Mouse (Mus musculus): Measurements from ENCODE around the gene Wdr82. TPM values are rescaled to one million over a fixed set of nuclear protein-coding genes. Genes with fewer than 3 reads are reported as not detected.
"Not testable (repeated sequence)": the region's sequence is repeated elsewhere in the genome, so short reads cannot be mapped to it uniquely, and the experiment has no call there.

The Wdr82 gene
- polyA plus RNA-seq, 1 experiment = 95.8 TPM

DNA sequence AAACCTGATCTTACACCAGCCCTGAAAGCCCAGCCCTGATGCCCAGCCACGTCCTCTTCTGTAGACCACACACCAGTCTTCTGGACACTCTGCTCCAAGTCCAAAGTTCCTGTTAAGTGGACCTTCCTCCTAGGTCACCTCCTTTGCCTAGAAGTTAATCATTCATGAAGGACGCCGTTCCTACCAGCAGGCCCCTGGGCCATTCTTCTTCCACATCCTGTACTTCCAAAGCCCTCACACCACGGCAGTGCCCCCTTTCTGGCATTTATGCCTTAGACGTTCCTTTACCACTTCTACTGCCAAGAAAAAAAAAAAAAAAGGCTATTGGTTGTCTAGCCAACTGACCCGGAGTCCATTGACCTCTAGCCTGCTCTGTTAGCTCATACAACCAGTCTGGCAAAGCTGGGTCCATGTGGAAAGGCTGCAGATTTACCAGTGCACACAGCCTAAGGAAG, 12.7 kb upstream of the Wdr82 start, which contains the start of gene Glyctk:
TSS of gene Glyctk (minus strand) at position 102 of the 455 bp plus-strand sequence.
- H3K4me1 ChIP-seq (replicated peaks; ENCODE audit: control insufficient read depth, insufficient read depth, low read length) = no peaks in the 10 kb centered on the region
- DNase-seq = no peak
- H3K36me3 ChIP-seq (ENCODE audit: control insufficient read depth, insufficient read depth, low read length) = no peaks in the 10 kb centered on the region
- 91% methylated on average over 6 of the region's 6 CpGs for WGBS
- H3K27me3 ChIP-seq (ENCODE audit: control insufficient read depth, insufficient read depth, low read length) = no peaks in the 10 kb centered on the region
- TF ChIP-seq CTCF (IDR thresholded peaks at IDR 0.05; ENCODE audit: borderline replicate concordance, control insufficient read depth, extremely low read depth, insufficient read depth, low read length, poor library complexity) (no peak), POLR2A (IDR thresholded peaks at IDR 0.05; ENCODE audit: control insufficient read depth, extremely low read depth, insufficient read depth, low read length, poor library complexity) (no peak)
- no peak within 1 kb of the TSS for H3K27ac ChIP-seq (ENCODE audit: control insufficient read depth, insufficient read depth, low read length)
- H3K4me3 ChIP-seq (ENCODE audit: control insufficient read depth, insufficient read depth, low read length) = no peak within 1 kb of the TSS

DNA sequence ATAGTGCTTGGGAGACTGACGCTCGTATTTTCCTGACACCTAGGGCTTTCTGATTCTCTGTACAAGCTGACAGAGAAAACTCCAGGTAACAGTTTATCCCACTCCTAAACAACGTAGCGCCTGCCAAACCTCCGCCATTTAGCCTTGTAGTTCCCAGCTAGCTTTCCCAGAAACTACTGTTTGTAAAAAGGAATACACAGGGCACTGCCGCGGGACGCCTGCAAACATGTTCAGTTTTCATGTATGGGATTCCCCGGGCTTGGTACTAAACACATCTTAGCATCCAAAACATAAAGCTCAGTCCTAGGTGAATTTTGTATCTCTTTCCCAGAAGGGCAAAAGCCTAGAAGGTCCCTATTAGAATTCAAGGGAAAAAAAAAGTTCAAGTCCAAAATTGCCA, 11.5 kb upstream of the Wdr82 start:
- H3K27ac ChIP-seq (ENCODE audit: control insufficient read depth, insufficient read depth, low read length) = no peak overlapping the region
- H3K4me3 ChIP-seq (ENCODE audit: control insufficient read depth, insufficient read depth, low read length) = no peak overlapping the region
- no peaks in the 10 kb centered on the region for H3K4me1 ChIP-seq (replicated peaks; ENCODE audit: control insufficient read depth, insufficient read depth, low read length)
- 91% methylated on average over 9 of the region's 9 CpGs for WGBS
- no peak for DNase-seq
- TF ChIP-seq POLR2A (IDR thresholded peaks at IDR 0.05; ENCODE audit: control insufficient read depth, extremely low read depth, insufficient read depth, low read length, poor library complexity) (no peak), CTCF (IDR thresholded peaks at IDR 0.05; ENCODE audit: borderline replicate concordance, control insufficient read depth, extremely low read depth, insufficient read depth, low read length, poor library complexity) (no peak)
- H3K36me3 ChIP-seq (ENCODE audit: control insufficient read depth, insufficient read depth, low read length) = no peaks in the 10 kb centered on the region
- H3K27me3 ChIP-seq (ENCODE audit: control insufficient read depth, insufficient read depth, low read length) = no peaks in the 10 kb centered on the region

DNA sequence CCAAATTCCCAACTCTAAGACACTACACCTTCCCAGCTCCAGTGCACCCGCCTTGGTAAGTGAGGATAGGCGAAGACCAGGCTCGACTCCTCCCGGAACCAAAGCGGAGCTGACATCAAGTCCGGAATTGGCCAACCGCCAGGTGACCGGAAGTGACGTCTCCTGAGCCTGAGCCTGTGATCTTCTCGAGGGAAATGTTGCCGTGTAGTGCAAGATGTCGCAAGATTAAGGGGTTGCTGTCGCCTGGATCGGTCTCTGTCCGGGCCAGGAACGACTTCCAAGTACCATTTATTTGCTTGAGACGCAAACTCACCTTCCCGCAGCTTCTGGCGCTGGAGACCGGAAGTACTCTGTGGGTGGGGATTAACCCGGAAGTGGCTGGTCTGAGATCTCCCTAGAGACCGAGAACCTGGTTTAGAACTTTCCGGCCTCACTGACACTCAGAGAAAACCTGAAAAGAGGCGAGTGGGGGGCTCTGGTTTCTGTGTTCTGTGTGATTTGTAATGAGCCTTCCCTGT, 10.9 kb upstream of the Wdr82 start:
- Histone ChIP-seq H3K27me3 (ENCODE audit: control insufficient read depth, insufficient read depth, low read length) (no peaks in the 10 kb centered on the region), H3K4me3 (ENCODE audit: control insufficient read depth, insufficient read depth, low read length) (peak overlapping the region; percentile 98), H3K4me1 (replicated peaks; ENCODE audit: control insufficient read depth, insufficient read depth, low read length) (no peaks in the 10 kb centered on the region), H3K36me3 (ENCODE audit: control insufficient read depth, insufficient read depth, low read length) (no peaks in the 10 kb centered on the region), H3K27ac (ENCODE audit: control insufficient read depth, insufficient read depth, low read length) (peak overlapping the region; percentile 90)
- 4% methylated on average over 24 of the region's 24 CpGs for WGBS
- peak; percentile 73 for DNase-seq
- TF ChIP-seq POLR2A (IDR thresholded peaks at IDR 0.05; ENCODE audit: control insufficient read depth, extremely low read depth, insufficient read depth, low read length, poor library complexity) (0 out of 2 replicates have a peak, but pooled peaks have one; percentile 35), CTCF (IDR thresholded peaks at IDR 0.05; ENCODE audit: borderline replicate concordance, control insufficient read depth, extremely low read depth, insufficient read depth, low read length, poor library complexity) (peak; percentile 61; the same call in 1 of the 2 replicates)

DNA sequence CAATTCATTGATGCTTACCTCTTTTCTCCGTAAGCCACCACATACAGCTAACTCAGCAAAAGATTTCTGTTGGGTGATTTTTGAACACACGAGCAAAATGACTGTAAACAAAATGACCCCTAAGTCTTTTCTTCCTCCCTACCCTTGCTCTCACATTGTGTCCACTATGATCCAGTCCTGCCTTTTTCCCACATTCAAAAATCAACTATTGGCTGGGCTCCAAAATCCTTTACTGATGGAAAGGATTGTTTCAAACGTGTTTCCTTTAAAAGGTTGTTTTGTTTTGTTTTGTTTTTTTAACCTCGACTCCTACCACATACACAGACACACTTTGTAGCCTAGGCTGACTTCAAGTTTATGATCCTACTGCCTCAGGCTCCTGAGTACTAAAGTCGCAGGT, 10.3 kb upstream of the Wdr82 start:
- Histone ChIP-seq H3K27ac (ENCODE audit: control insufficient read depth, insufficient read depth, low read length) (no peak overlapping the region; the same call in 1 of the 2 replicates), H3K4me1 (replicated peaks; ENCODE audit: control insufficient read depth, insufficient read depth, low read length) (no peaks in the 10 kb centered on the region), H3K4me3 (ENCODE audit: control insufficient read depth, insufficient read depth, low read length) (peak overlapping the region; percentile 98; the same call in 1 of the 2 replicates), H3K36me3 (ENCODE audit: control insufficient read depth, insufficient read depth, low read length) (no peaks in the 10 kb centered on the region), H3K27me3 (ENCODE audit: control insufficient read depth, insufficient read depth, low read length) (no peaks in the 10 kb centered on the region)
- TF ChIP-seq CTCF (IDR thresholded peaks at IDR 0.05; ENCODE audit: borderline replicate concordance, control insufficient read depth, extremely low read depth, insufficient read depth, low read length, poor library complexity) = no peak
- no peak for TF ChIP-seq POLR2A (IDR thresholded peaks at IDR 0.05; ENCODE audit: control insufficient read depth, extremely low read depth, insufficient read depth, low read length, poor library complexity)
- DNase-seq = no peak
- WGBS = 57% methylated on average over 5 of the region's 5 CpGs

DNA sequence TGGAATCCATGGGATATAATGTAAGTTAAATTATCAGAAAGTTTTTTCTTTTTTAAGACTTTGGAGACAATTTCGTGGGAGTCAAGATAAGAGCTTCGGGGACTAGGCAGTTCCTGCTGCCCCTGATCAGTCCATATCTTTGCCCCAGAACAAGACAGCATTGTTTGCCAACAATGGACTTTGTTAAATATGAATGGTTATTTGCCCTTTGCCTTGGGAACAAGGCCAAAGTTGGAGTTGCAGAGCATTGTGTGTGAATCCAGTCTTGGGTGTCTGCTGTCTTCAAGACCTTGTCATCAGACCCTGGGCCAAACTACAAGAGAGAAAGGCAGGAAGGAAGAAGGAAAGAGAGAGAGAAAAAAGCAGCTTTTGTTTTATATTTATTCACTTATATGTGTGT, 4.0 kb upstream of the Wdr82 start:
- Histone ChIP-seq H3K4me3 (ENCODE audit: control insufficient read depth, insufficient read depth, low read length) (no peak overlapping the region), H3K27me3 (ENCODE audit: control insufficient read depth, insufficient read depth, low read length) (no peaks in the 10 kb centered on the region), H3K4me1 (replicated peaks; ENCODE audit: control insufficient read depth, insufficient read depth, low read length) (peaks cover 6% of the 10 kb centered on the region), H3K27ac (ENCODE audit: control insufficient read depth, insufficient read depth, low read length) (no peak overlapping the region), H3K36me3 (ENCODE audit: control insufficient read depth, insufficient read depth, low read length) (no peaks in the 10 kb centered on the region)
- TF ChIP-seq POLR2A (IDR thresholded peaks at IDR 0.05; ENCODE audit: control insufficient read depth, extremely low read depth, insufficient read depth, low read length, poor library complexity) (no peak), CTCF (IDR thresholded peaks at IDR 0.05; ENCODE audit: borderline replicate concordance, control insufficient read depth, extremely low read depth, insufficient read depth, low read length, poor library complexity) (no peak)
- WGBS = 94% methylated on average over 2 of the region's 2 CpGs
- no peak for DNase-seq

DNA sequence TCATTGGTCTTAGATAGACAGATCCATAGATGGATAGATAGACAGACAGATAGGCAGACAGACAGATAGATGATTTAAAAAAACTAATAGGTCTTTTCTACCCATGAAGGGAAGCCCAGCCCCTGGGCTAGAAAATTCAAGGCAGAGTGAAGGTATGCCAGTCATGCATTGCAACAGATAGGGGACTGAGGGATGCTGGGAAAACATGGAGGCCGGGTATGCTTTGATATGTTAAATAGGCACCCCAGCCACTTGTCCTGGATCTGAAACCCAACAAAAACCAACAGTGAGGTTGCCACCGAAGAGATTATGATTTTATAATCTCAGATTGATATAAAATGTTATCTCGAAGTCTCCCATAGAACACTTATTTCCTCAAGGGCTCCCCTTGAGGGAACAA, 3.5 kb upstream of the Wdr82 start:
- TF ChIP-seq POLR2A (IDR thresholded peaks at IDR 0.05; ENCODE audit: control insufficient read depth, extremely low read depth, insufficient read depth, low read length, poor library complexity) (no peak), CTCF (IDR thresholded peaks at IDR 0.05; ENCODE audit: borderline replicate concordance, control insufficient read depth, extremely low read depth, insufficient read depth, low read length, poor library complexity) (no peak)
- no peak for DNase-seq
- Histone ChIP-seq H3K4me3 (ENCODE audit: control insufficient read depth, insufficient read depth, low read length) (no peak overlapping the region), H3K27ac (ENCODE audit: control insufficient read depth, insufficient read depth, low read length) (no peak overlapping the region), H3K36me3 (ENCODE audit: control insufficient read depth, insufficient read depth, low read length) (no peaks in the 10 kb centered on the region), H3K27me3 (ENCODE audit: control insufficient read depth, insufficient read depth, low read length) (no peaks in the 10 kb centered on the region), H3K4me1 (replicated peaks; ENCODE audit: control insufficient read depth, insufficient read depth, low read length) (peaks cover 6% of the 10 kb centered on the region)
- 95% methylated on average over 3 of the region's 3 CpGs for WGBS

DNA sequence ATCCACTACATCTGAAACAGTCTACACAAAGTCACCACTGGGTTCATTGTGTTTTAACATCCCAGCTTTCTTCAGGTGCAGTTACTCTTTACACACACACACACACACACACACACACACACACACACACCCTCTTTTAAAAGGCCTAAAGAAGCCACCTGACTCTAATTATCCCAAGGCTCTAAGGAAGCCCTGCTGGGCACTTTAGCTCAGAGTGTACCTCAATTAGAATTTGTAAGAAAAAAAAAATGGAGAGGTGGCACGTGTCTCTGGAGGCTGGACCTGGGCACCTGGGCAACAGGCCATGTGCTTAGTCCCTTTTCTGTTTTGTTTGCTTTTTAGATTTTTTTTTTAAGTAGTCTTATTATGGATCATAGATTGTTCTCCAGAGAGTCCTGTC, 3.0 kb upstream of the Wdr82 start:
- H3K4me1 ChIP-seq (replicated peaks; ENCODE audit: control insufficient read depth, insufficient read depth, low read length) = peaks cover 6% of the 10 kb centered on the region
- no peak for TF ChIP-seq CTCF (IDR thresholded peaks at IDR 0.05; ENCODE audit: borderline replicate concordance, control insufficient read depth, extremely low read depth, insufficient read depth, low read length, poor library complexity)
- TF ChIP-seq POLR2A (IDR thresholded peaks at IDR 0.05; ENCODE audit: control insufficient read depth, extremely low read depth, insufficient read depth, low read length, poor library complexity) = no peak
- 90% methylated on average over 1 of the region's 1 CpGs for WGBS
- H3K27ac ChIP-seq (ENCODE audit: control insufficient read depth, insufficient read depth, low read length) = no peak overlapping the region
- no peaks in the 10 kb centered on the region for H3K27me3 ChIP-seq (ENCODE audit: control insufficient read depth, insufficient read depth, low read length)
- no peak for DNase-seq
- no peaks in the 10 kb centered on the region for H3K36me3 ChIP-seq (ENCODE audit: control insufficient read depth, insufficient read depth, low read length)
- no peak overlapping the region for H3K4me3 ChIP-seq (ENCODE audit: control insufficient read depth, insufficient read depth, low read length)

DNA sequence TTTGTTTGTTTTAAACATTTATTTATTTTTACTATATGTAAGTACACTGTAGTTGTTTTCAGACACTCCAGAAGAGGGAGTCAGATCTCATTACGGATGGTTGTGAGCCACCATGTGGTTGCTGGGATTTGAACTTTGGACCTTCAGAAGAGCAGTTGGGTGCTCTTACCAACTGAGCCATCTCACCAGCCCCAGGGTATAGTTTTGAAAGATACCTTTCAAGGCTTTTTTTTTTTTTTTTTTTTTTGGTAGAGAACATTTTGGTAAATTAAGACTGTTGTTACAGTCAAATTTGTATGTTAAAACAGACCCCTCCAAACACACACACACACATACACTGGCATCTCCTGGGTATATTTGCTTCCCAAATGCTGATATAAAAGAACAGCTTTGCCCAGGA, 1.7 kb upstream of the Wdr82 start:
- H3K36me3 ChIP-seq (ENCODE audit: control insufficient read depth, insufficient read depth, low read length); H3K4me3 ChIP-seq (ENCODE audit: control insufficient read depth, insufficient read depth, low read length); DNase-seq; H3K27me3 ChIP-seq (ENCODE audit: control insufficient read depth, insufficient read depth, low read length); H3K27ac ChIP-seq (ENCODE audit: control insufficient read depth, insufficient read depth, low read length): not testable (repeated sequence)
- H3K4me1 ChIP-seq (replicated peaks; ENCODE audit: control insufficient read depth, insufficient read depth, low read length) = peaks cover 12% of the 10 kb centered on the region
- WGBS = 73% methylated on average over 1 of the region's 1 CpGs

Measured in thymus, adult 2 months (tissue).